Mouse (Mus musculus) liver, adult 2 months (tissue): ENCODE measurements around the gene Olfr418. TPM values are rescaled to one million over a fixed set of nuclear protein-coding genes. Genes with fewer than 3 reads are reported as not detected.

Source experiments
- DNase-seq: peaks from one replicate; pipeline ENCODE4 v3.0.0-alpha.2; 2011; ENCODE audit warnings: low read depth, low spot score; ENCODE audit errors: extremely low read depth
- H3K27ac ChIP-seq: fragments of 200-500 bp; replicated peaks from 2 replicates; pipeline ENCODE4 v1.5.1; 2012; ENCODE audit warnings: low read depth, mild to moderate bottlenecking, control low read depth, inconsistent platforms, low read length; ENCODE audit not compliant: insufficient read depth
- H3K27me3 ChIP-seq: fragments of 200-500 bp; 2 replicates; pipeline ENCODE4 v1.6.1; 2012; ENCODE audit warnings: mild to moderate bottlenecking, moderate library complexity, low read length, inconsistent platforms; ENCODE audit not compliant: control insufficient read depth, insufficient read depth
- H3K36me3 ChIP-seq: fragments of 200-500 bp; 2 replicates; pipeline ENCODE4 v1.6.1; 2012; ENCODE audit warnings: low read length, inconsistent platforms; ENCODE audit not compliant: control insufficient read depth, insufficient read depth
- H3K4me1 ChIP-seq: fragments of 200-500 bp; 2 replicates; pipeline ENCODE4 v1.6.1; 2011; ENCODE audit warnings: low read length; ENCODE audit not compliant: control insufficient read depth, insufficient read depth
- H3K4me3 ChIP-seq: fragments of 200-500 bp; 2 replicates; pipeline ENCODE4 v1.5.1; 2011; ENCODE audit warnings: low read depth, mild to moderate bottlenecking, control low read depth, low read length, moderate library complexity; ENCODE audit not compliant: insufficient read depth
- H3K79me2 ChIP-seq: fragments of 200-500 bp; 2 replicates; pipeline ENCODE4 v1.6.1; 2012; ENCODE audit warnings: inconsistent platforms, mild to moderate bottlenecking, low read length, moderate library complexity; ENCODE audit not compliant: control insufficient read depth, insufficient read depth
- H3K9ac ChIP-seq: fragments of 200-500 bp; 2 replicates; pipeline ENCODE4 v1.6.1; 2012; ENCODE audit warnings: low read depth, mild to moderate bottlenecking, control low read depth, inconsistent platforms, low read length
- CTCF ChIP-seq: fragments of 200-500 bp; IDR thresholded peaks from 2 replicates; pipeline ENCODE4 v1.5.1; 2011; ENCODE audit warnings: low read depth, low read length, control low read depth
- POLR2A ChIP-seq: fragments of 200-500 bp; IDR thresholded peaks from 2 replicates; pipeline ENCODE4 v1.6.1; 2011; ENCODE audit warnings: low read length, control low read depth; ENCODE audit not compliant: insufficient read depth; ENCODE audit errors: extremely low read depth
- WGBS: fragments of 180-500 bp; shearing (Covaris S2); methylation state at CpG from one replicate; pipeline ENCODE4 v1.1.7; 2018; 5-methylcytosine and 5-hydroxymethylcytosine counted together
- polyA plus RNA-seq: library from polyadenylated mRNA; depleted of rRNA; stranded (reverse); fragments of >200 nt; gene quantifications from 2 replicates; pipeline ENCODE4 v1.2.3, GENCODE M21; 2012; rRNA removed
- total RNA-seq: library from RNA; depleted of rRNA; stranded (reverse); fragments of >200 nt; gene quantifications from 2 replicates; pipeline ENCODE4 v1.2.3, GENCODE M21; 2014; rRNA removed

Gene Olfr418
- total and polyA plus RNA-seq, 2 experiments, result not detected

DNA sequence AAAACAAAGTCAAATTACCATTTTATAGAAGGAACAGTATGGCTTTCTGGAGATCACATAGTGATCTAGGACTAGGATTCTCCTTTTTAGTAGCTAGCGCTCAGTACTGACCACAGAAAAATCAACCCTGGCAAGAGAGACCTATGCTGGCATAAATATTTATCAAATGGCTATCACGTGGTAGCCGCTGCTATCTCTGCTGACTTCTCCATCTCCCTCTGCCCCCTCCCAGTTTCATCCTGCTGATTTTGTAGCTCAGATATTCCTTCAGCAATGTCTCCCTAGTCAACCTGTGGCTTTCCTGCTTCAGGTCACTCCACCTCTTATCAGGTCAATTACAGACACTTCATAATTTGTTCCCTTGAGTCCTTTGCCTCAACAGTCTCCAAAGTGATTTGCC lies 49.9 kb downstream of the Olfr418 start:
- TF ChIP-seq POLR2A (no peak), CTCF (no peak)
- H3K4me1 ChIP-seq, result no peaks in the 10 kb centered on the region
- no peak for DNase-seq
- no peaks in the 10 kb centered on the region for H3K27me3 ChIP-seq
- H3K9ac ChIP-seq, result no peak overlapping the region
- no peaks in the 10 kb centered on the region for H3K79me2 ChIP-seq
- no peak overlapping the region for H3K27ac ChIP-seq
- 84% methylated on average over 3 of the region's 3 CpGs for WGBS
- no peaks in the 10 kb centered on the region for H3K36me3 ChIP-seq
- no peak overlapping the region for H3K4me3 ChIP-seq

DNA sequence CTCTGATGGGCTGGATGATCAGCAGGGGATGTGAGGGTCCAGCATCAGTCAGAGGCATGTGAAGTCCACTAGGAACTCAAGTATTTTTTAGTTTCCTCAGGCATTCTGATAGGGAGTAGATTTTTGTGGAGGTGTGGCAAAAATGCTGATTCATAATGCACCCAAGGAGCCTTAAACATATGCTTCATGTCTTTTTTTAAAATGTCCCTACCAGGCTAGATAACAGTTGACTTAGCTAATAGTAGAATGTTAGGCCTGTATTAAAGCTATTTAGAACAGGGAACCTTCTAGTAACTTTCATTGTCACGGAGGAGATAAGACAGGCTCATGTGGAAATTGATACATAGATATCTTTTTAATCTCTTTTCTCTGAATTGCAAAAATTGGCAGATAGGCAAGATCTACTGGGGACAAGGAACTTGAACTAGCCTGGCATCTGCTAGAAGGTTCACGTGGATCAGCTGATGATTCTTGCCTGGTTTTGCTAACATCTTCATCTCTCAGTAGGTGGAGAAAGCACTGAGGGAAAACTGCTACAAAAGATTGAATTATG lies 52.2 kb downstream of the Olfr418 start:
- no peak overlapping the region for H3K4me3 ChIP-seq
- 78% methylated on average over 2 of the region's 2 CpGs for WGBS
- H3K27ac ChIP-seq, result no peak overlapping the region

DNA sequence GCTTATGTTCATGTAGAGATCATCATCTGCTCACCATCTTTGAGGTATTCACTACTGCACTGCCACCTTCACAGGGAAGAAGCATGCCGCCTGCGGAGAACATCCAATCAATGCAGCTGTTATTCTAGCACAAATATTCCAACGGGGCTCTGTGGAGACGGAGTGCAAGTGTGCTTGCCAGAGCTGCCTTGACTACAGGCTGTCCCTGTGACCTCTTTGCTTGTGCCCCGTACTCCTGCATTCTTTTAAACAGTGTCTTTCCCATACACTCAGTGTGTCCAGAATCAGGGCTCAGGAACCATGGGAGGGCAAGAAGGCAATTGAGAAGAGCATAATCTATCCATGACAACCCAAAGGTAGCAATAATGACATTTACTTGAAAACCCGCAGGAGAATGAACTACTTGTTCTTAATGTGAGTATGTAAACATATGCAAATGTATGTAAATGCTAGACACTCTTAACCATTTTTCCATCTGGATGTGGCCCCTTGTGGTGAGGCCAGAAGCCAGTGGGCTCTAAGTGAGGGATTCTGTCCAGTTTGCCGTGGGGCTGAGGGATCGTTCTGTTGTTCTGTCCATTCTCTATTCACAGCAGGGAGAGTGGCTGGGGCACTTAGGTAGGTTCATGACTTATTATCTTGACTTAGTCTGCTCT lies 55.9 kb downstream of the Olfr418 start:
- no peak overlapping the region for H3K27ac ChIP-seq
- H3K9ac ChIP-seq, result no peak overlapping the region
- H3K27me3 ChIP-seq, result no peaks in the 10 kb centered on the region
- TF ChIP-seq POLR2A, result no peak
- no peak for TF ChIP-seq CTCF
- WGBS, result 72% methylated on average over 8 of the region's 8 CpGs
- H3K36me3 ChIP-seq, result no peaks in the 10 kb centered on the region
- H3K79me2 ChIP-seq, result no peaks in the 10 kb centered on the region
- no peak for DNase-seq
- H3K4me1 ChIP-seq, result no peaks in the 10 kb centered on the region
- no peak overlapping the region for H3K4me3 ChIP-seq

More for the DNA sequence above, 52.2 kb downstream of the Olfr418 start:
- no peaks in the 10 kb centered on the region for H3K79me2 ChIP-seq
- DNase-seq, result no peak
- H3K36me3 ChIP-seq, result no peaks in the 10 kb centered on the region
- TF ChIP-seq CTCF (no peak), POLR2A (no peak)
- H3K9ac ChIP-seq, result no peak overlapping the region
- no peaks in the 10 kb centered on the region for H3K27me3 ChIP-seq
- H3K4me1 ChIP-seq, result no peaks in the 10 kb centered on the region

DNA sequence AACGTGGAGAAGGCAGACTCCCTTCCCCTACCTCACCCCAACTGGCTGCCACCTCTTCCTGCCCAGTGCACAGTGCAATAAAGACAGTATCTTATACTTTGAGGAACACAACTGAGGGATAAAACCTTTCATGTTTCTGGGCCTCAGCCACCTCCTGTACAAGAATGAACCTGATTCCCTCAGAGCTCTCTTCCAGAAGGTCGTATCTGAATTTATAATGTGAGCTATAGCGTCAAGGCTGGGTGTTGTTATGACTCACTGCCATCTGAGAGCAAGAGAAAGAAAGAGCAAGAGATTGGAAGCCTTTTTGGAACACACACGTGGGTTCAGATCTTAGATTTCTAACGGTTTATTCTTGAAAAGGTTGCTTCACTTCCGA lies 56.4 kb downstream of the Olfr418 start:
- Histone ChIP-seq H3K4me1 (no peaks in the 10 kb centered on the region), H3K27me3 (no peaks in the 10 kb centered on the region), H3K9ac (no peak overlapping the region), H3K79me2 (no peaks in the 10 kb centered on the region), H3K4me3 (no peak overlapping the region), H3K36me3 (no peaks in the 10 kb centered on the region), H3K27ac (no peak overlapping the region)
- TF ChIP-seq POLR2A (no peak), CTCF (no peak)
- 71% methylated on average over 6 of the region's 6 CpGs for WGBS
- no peak for DNase-seq

Other genes starting within 250 kb of the Olfr418 start
- not detected in 2 replicates for gene Olfr1408, start 128.6 kb upstream of the Olfr418 start, total RNA-seq
- gene Olfr1408, start 128.6 kb upstream of the Olfr418 start, polyA plus RNA-seq, result not detected in 2 replicates
- gene Olfr1406, start 75.4 kb upstream of the Olfr418 start, total RNA-seq, result not detected in 2 replicates
- gene Olfr1406, start 75.4 kb upstream of the Olfr418 start, polyA plus RNA-seq, result not detected in 2 replicates
- gene Olfr218, start 68.2 kb upstream of the Olfr418 start, total RNA-seq, result not detected in 2 replicates
- gene Olfr218, start 68.2 kb upstream of the Olfr418 start, polyA plus RNA-seq, result not detected in 2 replicates
- not detected in 2 replicates for gene Olfr1404, start 53.6 kb upstream of the Olfr418 start, total RNA-seq
- not detected in 2 replicates for gene Olfr1404, start 53.6 kb upstream of the Olfr418 start, polyA plus RNA-seq
- not detected in 2 replicates for gene Fcer1a, start 38.8 kb upstream of the Olfr418 start, total RNA-seq
- not detected in 2 replicates for gene Fcer1a, start 38.8 kb upstream of the Olfr418 start, polyA plus RNA-seq
- not detected in 2 replicates for gene Mptx2, start 11.8 kb downstream of the Olfr418 start, total RNA-seq
- not detected in 2 replicates for gene Mptx2, start 11.8 kb downstream of the Olfr418 start, polyA plus RNA-seq
- gene Ackr1, start 67.7 kb downstream of the Olfr418 start, total RNA-seq, result 0.87 and 0.92 TPM in 2 replicates
- 4.1 and 5.2 TPM in 2 replicates for gene Ackr1, start 67.7 kb downstream of the Olfr418 start, polyA plus RNA-seq
- gene Aim2, start 84.9 kb downstream of the Olfr418 start, total RNA-seq, result 3.0 and 3.4 TPM in 2 replicates
- gene Aim2, start 84.9 kb downstream of the Olfr418 start, polyA plus RNA-seq, result 0.12 and 0.44 TPM in 2 replicates
- 3.0 and 6.2 TPM in 2 replicates for gene Cadm3, start 101.7 kb downstream of the Olfr418 start, total RNA-seq
- gene Cadm3, start 101.7 kb downstream of the Olfr418 start, polyA plus RNA-seq, result 9.2 and 10.4 TPM in 2 replicates
- 0.67 and 1.4 TPM in 2 replicates for gene Ifi206, start 225.0 kb downstream of the Olfr418 start, total RNA-seq
- gene Ifi206, start 225.0 kb downstream of the Olfr418 start, polyA plus RNA-seq, result 0.26 and 1.3 TPM in 2 replicates